Mouse (Mus musculus): Measurements from ENCODE around the gene Nemp2. TPM values are rescaled to one million over a fixed set of nuclear protein-coding genes. Genes with fewer than 3 reads are reported as not detected.

The Nemp2 gene
- total and polyA plus RNA-seq, 3 experiments: 2.8 to 4.6 TPM; not detected in 1

- Histone ChIP-seq H3K9me3 (replicated peaks; ENCODE audit: insufficient read depth, low read length) (no peaks in the 10 kb centered on the region), H3K79me2 (ENCODE audit: control insufficient read depth, insufficient read depth, low read length, poor library complexity) (no peaks in the 10 kb centered on the region; the same call in 1 of the 2 replicates), H3K27me3 (ENCODE audit: control insufficient read depth in 1 of 2, insufficient read depth in 2 of 2, low read length in 2 of 2) (no peaks in the 10 kb centered on the region), H3K4me1 (ENCODE audit: control insufficient read depth in 1 of 2, insufficient read depth in 2 of 2, low read length in 2 of 2) (peaks cover 5 to 23% of the 10 kb centered on the region in 2 experiments), H3K9ac (ENCODE audit: control insufficient read depth, low read depth, low read length, poor library complexity, severe bottlenecking) (peak overlapping the region; percentile 55), H3K36me3 (ENCODE audit: control insufficient read depth in 1 of 2, insufficient read depth in 2 of 2, low read length in 2 of 2) (peaks cover 0 to 23% of the 10 kb centered on the region in 2 experiments; a peak in 2 of 4 replicates), H3K27ac (ENCODE audit: control insufficient read depth, low read depth, low read length) (peak overlapping the region; percentile 71), H3K4me3 (ENCODE audit: control insufficient read depth in 1 of 2, insufficient read depth in 1 of 2, low read depth in 2 of 2, low read length in 2 of 2) (peak overlapping the region; percentile 42 to 55)
- TF ChIP-seq POLR2A (IDR thresholded peaks at IDR 0.05; ENCODE audit: control insufficient read depth in 1 of 2, insufficient read depth in 1 of 2, low read depth in 1 of 2, low read length in 2 of 2, poor library complexity in 1 of 2) (0 out of 4 replicates have a peak, but pooled peaks of 1 of the 2 experiments have one; percentile 12), SIN3A (IDR thresholded peaks at IDR 0.05; ENCODE audit: low read length) (0 out of 2 replicates have a peak, but pooled peaks have one; percentile 27), TBP (IDR thresholded peaks at IDR 0.05; ENCODE audit: low read depth, low read length) (peak; percentile 40; the same call in 1 of the 2 replicates), CHD2 (IDR thresholded peaks at IDR 0.05; ENCODE audit: low read length) (no peak), EP300 (IDR thresholded peaks at IDR 0.05; ENCODE audit: low read depth in 1 of 2, low read length in 2 of 2) (peak in 1 of 2 experiments; percentile 66; a peak in 2 of 4 replicates), GATA1 (IDR thresholded peaks at IDR 0.05; ENCODE audit: low read depth, low read length) (no peak), ETS1 (IDR thresholded peaks at IDR 0.05; ENCODE audit: low read depth, low read length) (peak; percentile 61)
- peak; percentile 82 for DNase-seq (ENCODE audit: low read depth, low spot score)
Observed at GRCm38 (mm10) chr1:52597761-52598160, 32.7 kb upstream of the Nemp2 start.

DNA sequence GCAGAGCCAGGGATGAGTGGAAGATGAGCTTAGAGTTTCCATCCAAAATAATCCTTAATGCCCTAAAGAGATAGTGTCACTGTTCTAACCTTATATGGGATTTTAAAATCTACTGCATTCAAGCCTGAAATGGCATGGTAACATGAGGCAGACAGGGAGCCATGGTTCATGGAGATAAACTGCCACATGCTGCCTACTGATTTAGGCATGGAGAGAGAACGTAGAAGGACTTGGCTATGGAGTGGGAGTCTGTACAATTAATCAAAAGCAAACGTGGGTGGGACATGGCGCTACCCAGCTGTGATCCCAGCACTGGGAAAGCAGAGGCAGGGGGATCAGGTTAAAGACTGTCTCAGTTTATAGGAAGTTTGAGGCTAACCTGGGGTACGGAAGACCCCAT, 32.1 kb upstream of the Nemp2 start:
- peak; percentile 47 for DNase-seq (ENCODE audit: low read depth, low spot score)
- peak overlapping the region; percentile 42 to 55 for H3K4me3 ChIP-seq (ENCODE audit: control insufficient read depth in 1 of 2, insufficient read depth in 1 of 2, low read depth in 2 of 2, low read length in 2 of 2)
- H3K36me3 ChIP-seq (ENCODE audit: control insufficient read depth in 1 of 2, insufficient read depth in 2 of 2, low read length in 2 of 2): peaks cover 0 to 23% of the 10 kb centered on the region in 2 experiments; a peak in 2 of 4 replicates
- no peaks in the 10 kb centered on the region for H3K27me3 ChIP-seq (ENCODE audit: control insufficient read depth in 1 of 2, insufficient read depth in 2 of 2, low read length in 2 of 2)
- peak overlapping the region; percentile 55 for H3K9ac ChIP-seq (ENCODE audit: control insufficient read depth, low read depth, low read length, poor library complexity, severe bottlenecking)
- H3K9me3 ChIP-seq (replicated peaks; ENCODE audit: insufficient read depth, low read length): no peaks in the 10 kb centered on the region
- H3K27ac ChIP-seq (ENCODE audit: control insufficient read depth, low read depth, low read length): peak overlapping the region; percentile 71
- H3K79me2 ChIP-seq (ENCODE audit: control insufficient read depth, insufficient read depth, low read length, poor library complexity): no peaks in the 10 kb centered on the region; the same call in 1 of the 2 replicates
- H3K4me1 ChIP-seq (ENCODE audit: control insufficient read depth in 1 of 2, insufficient read depth in 2 of 2, low read length in 2 of 2): peaks cover 5 to 23% of the 10 kb centered on the region in 2 experiments
- TF ChIP-seq UBTF (IDR thresholded peaks at IDR 0.05; ENCODE audit: borderline replicate concordance, insufficient read depth, low read depth, low read length) (0 out of 2 replicates have a peak, but pooled peaks have one; percentile 21), GABPA (IDR thresholded peaks at IDR 0.05; ENCODE audit: low read depth, low read length) (no peak), GATA1 (IDR thresholded peaks at IDR 0.05; ENCODE audit: low read depth, low read length) (peak; percentile 15; the same call in 1 of the 2 replicates), ELF1 (IDR thresholded peaks at IDR 0.05; ENCODE audit: low read depth, low read length) (no peak), MAX (IDR thresholded peaks at IDR 0.05; ENCODE audit: low read length) (peak; percentile 55), ZNF384 (IDR thresholded peaks at IDR 0.05; ENCODE audit: low read depth, low read length) (no peak), MYB (IDR thresholded peaks at IDR 0.05; ENCODE audit: low read depth, low read length) (no peak), MYC (IDR thresholded peaks at IDR 0.05; ENCODE audit: low read depth, low read length) (peak; percentile 52; the same call in 1 of the 2 replicates)

- Histone ChIP-seq H3K9me3 (replicated peaks; ENCODE audit: insufficient read depth, low read length) (no peaks in the 10 kb centered on the region), H3K4me3 (ENCODE audit: control insufficient read depth in 1 of 2, insufficient read depth in 1 of 2, low read depth in 2 of 2, low read length in 2 of 2) (no peak overlapping the region), H3K4me1 (ENCODE audit: control insufficient read depth in 1 of 2, insufficient read depth in 2 of 2, low read length in 2 of 2) (peaks cover 5 to 18% of the 10 kb centered on the region in 2 experiments), H3K36me3 (ENCODE audit: control insufficient read depth in 1 of 2, insufficient read depth in 2 of 2, low read length in 2 of 2) (peaks cover 0 to 17% of the 10 kb centered on the region in 2 experiments; a peak in 2 of 4 replicates), H3K27ac (ENCODE audit: control insufficient read depth, low read depth, low read length) (no peak overlapping the region), H3K79me2 (ENCODE audit: control insufficient read depth, insufficient read depth, low read length, poor library complexity) (no peaks in the 10 kb centered on the region; the same call in 1 of the 2 replicates), H3K9ac (ENCODE audit: control insufficient read depth, low read depth, low read length, poor library complexity, severe bottlenecking) (no peak overlapping the region), H3K27me3 (ENCODE audit: control insufficient read depth in 1 of 2, insufficient read depth in 2 of 2, low read length in 2 of 2) (no peaks in the 10 kb centered on the region)
- no peak for DNase-seq (ENCODE audit: low read depth, low spot score)
- TF ChIP-seq RAD21 (IDR thresholded peaks at IDR 0.05; ENCODE audit: low read depth, low read length): no peak
- TF ChIP-seq SMC3 (IDR thresholded peaks at IDR 0.05; ENCODE audit: low read depth, low read length): no peak
- TF ChIP-seq CHD1 (IDR thresholded peaks at IDR 0.05; ENCODE audit: low read depth, low read length): no peak
- TF ChIP-seq E2F4 (IDR thresholded peaks at IDR 0.05; ENCODE audit: borderline replicate concordance, low read depth, low read length): no peak
- TF ChIP-seq JUND (IDR thresholded peaks at IDR 0.05; ENCODE audit: low read depth, low read length): no peak
- TF ChIP-seq BHLHE40 (IDR thresholded peaks at IDR 0.05; ENCODE audit: borderline replicate concordance, low read depth, low read length): no peak
- TF ChIP-seq ZNF384 (IDR thresholded peaks at IDR 0.05; ENCODE audit: low read depth, low read length): no peak
- no peak for TF ChIP-seq TBP (IDR thresholded peaks at IDR 0.05; ENCODE audit: low read depth, low read length)
- no peak for TF ChIP-seq GABPA (IDR thresholded peaks at IDR 0.05; ENCODE audit: low read depth, low read length)
- no peak for TF ChIP-seq POLR2AphosphoS2 (IDR thresholded peaks at IDR 0.05; ENCODE audit: low read length)
- no peak for TF ChIP-seq ETS1 (IDR thresholded peaks at IDR 0.05; ENCODE audit: low read depth, low read length)
- TF ChIP-seq POLR2A (IDR thresholded peaks at IDR 0.05; ENCODE audit: control insufficient read depth in 1 of 2, insufficient read depth in 1 of 2, low read depth in 1 of 2, low read length in 2 of 2, poor library complexity in 1 of 2): no peak
- TF ChIP-seq CHD2 (IDR thresholded peaks at IDR 0.05; ENCODE audit: low read length): no peak
Observed at GRCm38 (mm10) chr1:52601496-52601895, 29.0 kb upstream of the Nemp2 start.

Measured in MEL (cell line).